Mouse (Mus musculus) left cerebral cortex, postnatal 10 days (tissue): ENCODE measurements around the gene Hfm1. TPM values are rescaled to one million over a fixed set of nuclear protein-coding genes. Genes with fewer than 3 reads are reported as not detected.

Experiments
- DNase-seq, 2 experiments: peaks; one replicate each; pipeline ENCODE4 v3.0.0; 2021 to 2022; ENCODE audit warnings: low spot score in 2 of 2, mixed read lengths in 1 of 2; ENCODE audit errors: extremely low spot score in 1 of 2
- intact Hi-C: fragments of 180-260 bp; cut with DNase I; formaldehyde crosslinking; loops from one replicate; pipeline ENCODE4 v1.15.1; 2025
- total RNA-seq, 2 experiments: library from RNA; stranded (reverse); gene quantifications; 2 replicates each; pipeline ENCODE4 v1.2.3; 2021

Gene Hfm1
- total RNA-seq: 1 to 10 TPM; 2.7 TPM

GRCm38 (mm10) chr5:106925488-106926368, at the start of gene Hfm1:
Gene Hfm1, minus strand, starts transcription at chr5:106926321.
- peak; percentile 20 to 78 for DNase-seq
- intact Hi-C loops: no loop called here

DNA sequence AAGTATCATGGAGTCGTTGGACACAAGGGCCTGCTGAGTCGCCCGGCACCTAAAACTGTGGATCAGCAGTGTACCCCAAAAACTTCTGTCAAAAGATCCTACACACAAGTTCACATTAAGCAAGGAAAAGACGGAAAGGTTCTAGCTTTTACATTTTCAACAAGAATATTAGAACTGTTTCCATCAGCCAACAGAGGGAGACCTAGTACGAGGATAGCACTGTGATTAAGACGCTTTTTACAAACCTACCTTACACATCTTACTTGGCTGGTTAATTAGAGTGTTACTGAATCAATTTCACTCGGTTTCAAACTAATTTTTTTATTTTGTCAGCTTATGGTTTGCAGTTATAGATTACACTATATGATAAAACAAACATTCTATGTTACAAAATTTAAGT, 47.8 kb upstream of the Hfm1 start:
- intact Hi-C loops: no loop called here
- no peak for DNase-seq

DNA sequence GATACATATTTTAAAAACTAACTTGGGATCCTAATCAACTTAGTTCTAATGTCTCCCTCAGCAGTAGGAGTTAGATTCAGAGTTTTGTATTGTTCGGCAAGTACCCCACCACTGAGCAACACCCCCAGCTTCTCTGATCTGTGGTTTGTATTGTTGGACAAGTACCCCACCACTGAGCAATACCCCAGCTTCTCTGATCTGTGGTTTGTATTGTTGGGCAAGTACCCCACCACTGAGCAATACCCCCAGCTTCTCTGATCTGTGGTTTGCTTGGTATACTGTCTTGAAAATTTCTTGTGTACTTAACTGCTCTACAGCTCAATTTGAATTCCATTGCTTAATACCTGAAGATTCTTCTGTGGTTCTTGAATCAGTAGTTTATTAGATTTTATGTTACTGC, 41.5 kb upstream of the Hfm1 start:
- intact Hi-C loops: loop anchor here (5.0 kb wide), 1 partner anchor 105 kb away; no protein-coding TSS in a partner anchor
- no peak for DNase-seq

DNA sequence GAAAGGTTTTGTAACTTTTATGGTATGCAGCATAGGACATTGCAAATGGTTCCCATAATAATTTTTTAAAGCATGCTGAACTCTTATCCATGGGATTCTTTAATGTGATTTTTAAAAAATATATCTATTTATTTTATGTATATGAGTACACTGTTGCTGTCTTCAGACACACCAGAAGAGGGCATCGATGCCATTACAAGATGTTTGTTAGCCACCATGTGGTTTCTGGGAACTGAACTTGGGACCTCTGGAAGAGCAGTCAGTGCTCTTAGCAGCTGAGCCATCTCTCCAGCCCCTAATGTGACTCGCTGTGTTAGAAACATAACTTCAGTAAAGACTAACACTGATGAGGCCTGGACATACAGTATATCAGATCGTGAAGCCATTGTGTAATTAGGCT, 40.3 kb upstream of the Hfm1 start:
- intact Hi-C loops: loop anchor here (5.0 kb wide), 1 partner anchor 104 kb away; no protein-coding TSS in a partner anchor
- no peak for DNase-seq

- intact Hi-C loops: loop anchor here (5.0 kb wide), 1 partner anchor 102 kb away; no protein-coding TSS in a partner anchor
- DNase-seq: no peak
Measured at GRCm38 (mm10) chr5:106964513-106965014, 38.4 kb upstream of the Hfm1 start.

DNA sequence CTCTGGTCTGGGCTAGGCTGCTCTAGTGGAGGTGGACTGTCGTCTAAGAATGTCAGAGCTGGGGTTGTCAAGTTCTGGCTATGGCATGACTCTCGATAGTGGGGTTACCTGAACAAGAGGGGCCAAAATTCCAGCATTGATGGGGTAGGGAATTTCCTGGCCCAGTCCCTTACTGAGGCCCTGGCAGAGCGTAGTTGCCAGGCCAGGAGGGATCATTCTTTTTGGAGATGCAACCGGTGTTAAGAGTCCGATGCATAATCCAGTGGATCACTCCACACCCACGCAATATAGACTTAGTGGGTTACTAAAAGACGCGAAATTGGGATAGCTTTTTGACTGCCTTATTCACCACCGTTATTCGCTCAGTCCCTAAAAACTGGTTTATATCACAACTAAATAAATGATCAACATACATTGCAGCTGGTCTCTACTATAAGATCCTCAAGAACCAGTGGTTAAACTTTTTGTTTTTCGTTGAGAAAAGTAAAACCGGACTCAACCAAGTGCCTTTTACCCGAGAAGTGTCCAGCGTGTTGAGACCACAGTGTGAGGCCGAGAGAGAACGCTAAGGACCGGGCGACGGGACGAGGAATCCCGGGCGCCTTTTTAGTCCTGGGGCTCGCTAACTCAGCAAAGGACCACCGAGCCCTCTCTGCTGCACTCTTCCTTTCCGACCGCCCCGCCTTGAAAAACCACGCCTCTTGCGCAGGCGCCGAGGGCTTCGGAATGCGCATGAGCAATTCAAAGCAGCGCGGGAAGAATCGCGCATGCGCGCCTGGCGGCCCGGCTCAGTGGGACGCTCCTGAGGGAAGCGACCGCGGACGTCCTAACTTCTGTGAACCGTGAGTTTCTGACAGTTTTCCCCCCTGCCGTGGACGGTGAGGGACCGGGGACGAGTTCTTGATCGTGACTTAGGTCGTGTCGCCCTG, 37.7 kb upstream of the Hfm1 start, which contains the start of gene Cdc7:
Gene Cdc7 (plus strand): TSS at position 739 of the 929 bp plus-strand sequence.
- intact Hi-C loops: no loop called here
- DNase-seq: peak; percentile 87 to 93

GRCm38 (mm10) chr5:106960451-106960850, 34.3 kb upstream of the Hfm1 start:
- no peak for DNase-seq
- intact Hi-C loops: no loop called here

DNA sequence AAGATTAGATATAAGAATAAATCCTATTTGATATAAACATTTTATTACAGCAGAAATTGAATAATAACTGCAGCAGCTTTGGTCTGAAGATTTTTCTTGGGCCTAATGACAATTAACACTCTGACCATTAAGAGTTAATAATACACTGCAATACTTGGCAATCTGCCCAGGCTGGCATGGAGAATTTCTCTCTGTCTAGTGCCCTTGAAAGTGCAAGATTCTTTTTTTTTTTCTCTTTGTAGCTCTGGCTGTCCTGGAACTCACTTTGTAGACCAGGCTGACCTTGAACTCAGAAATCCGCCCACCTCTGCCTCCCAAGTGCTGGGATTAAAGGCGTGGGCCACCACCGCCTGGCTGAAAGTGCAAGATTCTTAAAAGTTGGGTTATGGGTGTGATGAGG, 32.9 kb upstream of the Hfm1 start:
- no peak for DNase-seq
- intact Hi-C loops: no loop called here

GRCm38 (mm10) chr5:106956467-106956866, 30.3 kb upstream of the Hfm1 start:
- intact Hi-C loops: no loop called here
- DNase-seq: no peak

DNA sequence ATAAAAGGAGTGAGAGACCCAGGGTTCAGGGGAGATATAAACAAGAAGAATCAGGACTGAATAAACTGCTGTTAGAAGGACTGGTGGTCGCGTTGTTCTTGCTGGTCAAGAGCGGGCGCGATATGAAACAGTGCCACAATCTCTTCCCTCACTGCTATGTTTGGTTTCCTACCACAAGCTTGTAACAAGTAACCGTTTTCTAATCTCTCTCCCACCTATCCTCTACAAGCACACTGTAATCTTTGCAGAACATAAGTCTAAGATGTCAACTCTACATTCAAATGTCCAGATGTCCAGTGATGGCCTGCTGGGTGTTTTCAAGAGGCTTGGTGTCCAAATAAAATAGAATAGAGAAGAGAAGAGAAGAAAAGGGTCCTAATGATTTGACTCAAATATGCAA, 22.6 kb upstream of the Hfm1 start:
- intact Hi-C loops: no loop called here
- no peak for DNase-seq

- intact Hi-C loops: no loop called here
- DNase-seq: no peak
Measured at GRCm38 (mm10) chr5:106946342-106946741, 20.2 kb upstream of the Hfm1 start.

- intact Hi-C loops: no loop called here
- no peak for DNase-seq
Measured at GRCm38 (mm10) chr5:106927996-106928395, 1.9 kb upstream of the Hfm1 start.

DNA sequence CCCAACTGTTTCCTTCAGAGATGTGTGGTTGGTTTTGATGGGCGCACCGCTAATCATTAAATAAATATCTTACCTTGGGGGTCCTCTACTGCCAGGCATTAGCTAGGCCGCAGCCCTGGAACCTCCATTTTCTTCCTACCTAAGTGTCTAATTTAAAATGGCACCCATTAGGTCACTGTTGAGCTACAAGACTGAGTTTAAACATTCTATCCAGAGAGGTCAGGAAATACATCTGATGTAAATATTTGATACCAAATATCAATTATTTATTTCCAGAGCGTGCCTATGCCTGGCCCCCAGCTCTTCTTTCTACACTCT, 207 bp upstream of the Hfm1 start:
- intact Hi-C loops: no loop called here
- DNase-seq: no peak

DNA sequence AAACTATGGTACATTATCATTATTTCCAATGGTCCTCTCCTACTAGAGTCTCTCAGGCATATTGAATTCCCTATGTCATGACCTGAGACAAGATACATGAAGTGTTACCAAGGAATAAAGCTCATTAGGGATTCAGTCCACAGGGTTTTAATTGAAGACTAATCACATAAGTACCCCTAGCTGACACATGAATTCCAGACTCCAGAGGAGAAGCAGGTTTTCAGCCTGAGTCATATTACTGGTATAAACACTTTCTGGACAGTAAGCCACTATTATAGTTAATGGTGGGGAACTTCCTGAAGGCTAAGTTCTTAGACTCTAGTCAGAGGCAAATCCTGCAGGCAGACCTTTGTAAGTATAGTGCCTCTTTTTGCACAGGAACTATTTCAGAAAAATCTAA, 6.8 kb downstream of the Hfm1 start:
- no peak for DNase-seq
- intact Hi-C loops: no loop called here

- intact Hi-C loops: no loop called here
- no peak for DNase-seq
Measured at GRCm38 (mm10) chr5:106896879-106897278, 29.2 kb downstream of the Hfm1 start.

GRCm38 (mm10) chr5:106891773-106892172, 34.3 kb downstream of the Hfm1 start:
- peak in 1 of 2 experiments; percentile 58 for DNase-seq
- intact Hi-C loops: no loop called here

- no peak for DNase-seq
- intact Hi-C loops: no loop called here
Measured at GRCm38 (mm10) chr5:106887303-106888071, 38.6 kb downstream of the Hfm1 start.

DNA sequence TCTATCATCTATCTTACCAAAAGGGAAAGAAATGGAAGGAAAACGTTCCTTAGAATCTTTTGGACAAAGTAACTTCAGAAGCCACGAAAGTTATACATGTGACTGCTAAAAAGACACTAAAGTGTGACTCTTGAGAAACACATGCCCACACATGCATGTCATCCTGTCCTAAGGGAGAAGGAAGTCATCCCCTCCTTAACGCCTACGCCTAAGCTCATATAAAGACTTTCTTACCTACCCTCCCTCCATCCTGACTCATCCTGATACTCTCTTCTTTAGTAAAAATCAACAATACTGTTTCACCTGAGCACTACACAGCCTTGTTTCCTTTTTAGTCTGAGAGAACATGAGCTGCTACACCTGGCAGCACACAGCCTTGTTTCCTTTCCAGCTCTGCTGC, 40.6 kb downstream of the Hfm1 start:
- DNase-seq: no peak
- intact Hi-C loops: no loop called here

DNA sequence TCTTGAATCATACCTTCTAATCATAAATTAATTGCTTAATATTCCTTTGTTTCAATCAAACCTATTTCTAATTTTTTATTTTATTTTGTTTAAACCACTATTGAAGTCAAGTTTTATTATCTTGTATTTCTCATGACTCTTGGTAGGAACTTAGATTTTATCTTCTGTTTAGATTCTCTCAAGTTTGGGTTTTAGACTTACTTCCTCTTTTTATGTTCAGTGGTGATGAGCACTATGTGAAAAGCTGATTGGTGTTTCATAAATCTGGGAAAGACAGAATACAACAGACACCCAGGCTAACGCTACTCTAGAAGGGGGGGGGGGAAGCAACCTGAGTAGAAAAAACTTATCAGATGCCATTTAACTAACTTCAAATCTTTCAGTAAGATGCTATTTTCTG, 49.7 kb downstream of the Hfm1 start:
- intact Hi-C loops: no loop called here
- DNase-seq: no peak
